Mouse (Mus musculus): ENCODE data around the gene Ripor3.

DNA sequence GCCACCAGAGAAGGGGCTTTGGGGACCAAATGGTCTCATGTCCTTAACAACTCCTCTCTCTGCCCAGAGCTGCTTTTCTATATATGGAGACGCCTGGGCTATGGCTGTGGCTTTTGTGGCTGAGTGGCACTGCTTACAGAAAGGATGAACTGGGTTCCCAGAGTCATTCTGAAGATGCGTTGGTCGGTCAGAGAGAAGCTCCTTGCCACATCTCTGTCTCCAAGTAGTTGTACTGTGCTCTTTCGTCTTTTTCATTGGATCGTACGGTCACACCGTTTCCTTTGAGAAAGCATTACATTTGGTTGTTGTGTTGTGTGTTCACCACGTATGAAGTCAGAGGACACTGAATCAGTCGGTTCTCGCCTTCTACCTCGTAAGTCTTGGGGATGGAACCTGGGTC, 69.8 kb downstream of the Ripor3 start:
- no peak for TF ChIP-seq POLR2A (IDR thresholded peaks at IDR 0.05; ENCODE audit: low read depth, low read length)
- no peak for TF ChIP-seq CTCF (IDR thresholded peaks at IDR 0.05; ENCODE audit: borderline replicate concordance, insufficient read depth, low read length)
